Mouse (Mus musculus): ENCODE data around the gene Npdc1.

DNA sequence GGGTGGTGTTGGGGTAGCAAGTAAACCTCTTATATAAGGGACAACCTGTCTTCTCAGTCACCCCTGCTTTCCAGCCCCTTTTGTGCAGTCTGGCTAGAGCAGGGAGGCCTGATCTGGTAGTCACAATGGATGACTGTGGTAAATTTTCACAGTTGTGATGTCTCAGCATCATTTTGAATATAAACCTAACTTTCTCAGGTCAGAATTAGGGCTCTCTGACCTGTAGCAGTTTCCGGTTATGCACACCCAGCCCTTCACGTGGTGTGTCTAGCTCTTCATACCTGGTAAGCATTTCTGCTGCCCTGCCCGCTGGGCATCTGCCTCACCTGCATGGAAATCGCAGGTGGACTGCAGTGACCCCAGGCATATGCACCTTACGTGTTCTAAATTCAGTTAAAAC is 28.1 kb downstream of the Npdc1 start:
- no peak for TF ChIP-seq EP300 (IDR thresholded peaks at IDR 0.05)
- TF ChIP-seq CTCF (IDR thresholded peaks at IDR 0.05) = no peak
